Mouse (Mus musculus): ENCODE measurements around the gene Gm20388. TPM values are rescaled to one million over a fixed set of nuclear protein-coding genes. Genes with fewer than 3 reads are reported as not detected.
"Not testable (repeated sequence)": the region's sequence is repeated elsewhere in the genome, so short reads cannot be mapped to it uniquely, and the experiment has no call there.

Gm20388 gene
- polyA plus RNA-seq, 2 experiments: 8.5 TPM; not detected in 1

DNA sequence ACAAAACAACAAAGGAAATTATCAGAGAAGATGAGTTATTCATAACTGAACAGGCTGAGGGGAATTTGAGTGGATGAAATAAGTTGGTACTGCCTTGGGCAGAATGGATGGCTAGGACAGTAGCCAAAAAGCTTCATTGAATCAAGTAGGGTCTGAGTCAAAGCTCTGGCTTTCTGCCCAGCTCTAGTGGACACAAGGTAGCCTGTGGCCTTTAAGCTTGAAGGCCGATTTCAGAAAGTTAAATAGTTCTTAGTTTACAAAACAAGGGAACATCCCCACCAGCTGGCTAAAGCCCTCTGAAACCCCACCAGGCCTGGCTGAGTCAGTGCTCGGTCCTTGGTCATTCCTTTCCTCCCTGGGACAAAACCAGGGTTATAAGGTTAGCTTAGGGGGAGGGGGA is 3606.0 kb downstream of the Gm20388 start:
- Histone ChIP-seq H3K9me3 (ENCODE audit: control insufficient read depth, low read length) (no peaks in the 10 kb centered on the region), H3K36me3 (replicated peaks; ENCODE audit: control insufficient read depth, insufficient read depth, low read depth) (no peaks in the 10 kb centered on the region), H3K4me2 (ENCODE audit: low read depth) (no peak overlapping the region), H3K4me3 (ENCODE audit: insufficient read depth in 1 of 2, low read depth in 2 of 2, low read length in 2 of 2) (no peak overlapping the region), H3K27me3 (ENCODE audit: control insufficient read depth, insufficient read depth, low read length) (peaks cover 42% of the 10 kb centered on the region), H3K9ac (replicated peaks) (no peak overlapping the region), H3K4me1 (replicated peaks; ENCODE audit: control insufficient read depth in 2 of 2, insufficient read depth in 2 of 2, low read length in 1 of 2) (peaks cover 0 to 6% of the 10 kb centered on the region in 2 experiments; a peak in 2 of 4 replicates), H3K27ac (no peak overlapping the region)
- 29% methylated on average over 2 of the region's 2 CpGs for WGBS (ENCODE audit: insufficient replicate concordance)
- ATAC-seq (ENCODE audit: insufficient read depth): no peak
- peak in 1 of 3 experiments; percentile 9 for DNase-seq (ENCODE audit: low read depth in 3 of 3, low spot score in 3 of 3)
- no peak for TF ChIP-seq EP300 (IDR thresholded peaks at IDR 0.05; ENCODE audit: low read depth)
- no peak for TF ChIP-seq CTCF (IDR thresholded peaks at IDR 0.05; ENCODE audit: low read depth)

DNA sequence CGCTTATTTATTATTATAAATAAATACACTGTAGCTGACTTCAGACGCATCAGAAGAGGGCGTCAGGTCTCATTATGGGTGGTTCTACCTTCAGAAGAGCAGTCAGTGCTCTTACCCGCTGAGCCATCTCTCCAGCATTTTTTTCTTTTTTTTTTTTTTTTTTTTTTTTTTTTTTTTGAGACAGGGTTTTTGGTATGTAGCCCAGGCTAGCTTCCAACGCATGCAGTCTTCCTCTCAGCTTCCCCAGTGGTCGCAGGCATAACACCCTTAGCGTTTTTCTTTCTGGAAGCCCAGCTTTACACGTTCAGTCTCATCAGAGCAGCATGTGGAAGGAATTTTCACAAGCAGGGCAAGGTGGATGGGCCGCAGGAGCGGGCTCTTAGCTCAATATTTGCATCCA is 3607.5 kb downstream of the Gm20388 start:
- no peak for ATAC-seq (ENCODE audit: insufficient read depth)
- H3K9ac ChIP-seq (replicated peaks): no peak overlapping the region
- 30% methylated on average over 10 of the region's 10 CpGs for WGBS (ENCODE audit: insufficient replicate concordance)

DNA sequence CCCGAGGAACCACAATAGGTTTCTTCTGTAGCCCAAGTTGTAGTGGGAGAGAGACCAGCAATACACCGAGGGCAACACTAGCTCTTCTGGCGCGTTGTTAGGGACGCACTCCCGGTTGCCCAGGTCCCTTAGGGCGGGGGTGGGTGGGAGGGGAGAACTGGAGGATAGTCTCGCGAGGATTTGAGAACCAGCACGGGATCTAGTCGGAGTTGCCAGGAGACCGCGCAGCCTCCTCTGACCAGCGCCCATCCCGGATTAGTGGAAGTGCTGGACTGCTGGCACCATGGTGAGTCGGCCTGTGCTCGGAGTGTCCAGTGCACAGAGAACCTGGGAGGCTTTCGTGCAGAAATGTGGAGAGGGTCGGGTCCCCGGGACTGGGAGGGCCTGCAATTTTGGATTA is 3608.0 kb downstream of the Gm20388 start, which contains the start of gene Gas8:
Gene Gas8, plus strand, starts transcription at position 168 of the 400 bp plus-strand sequence.
- peaks cover 0 to 6% of the 10 kb centered on the region in 2 experiments; a peak in 2 of 4 replicates for H3K4me1 ChIP-seq (replicated peaks; ENCODE audit: control insufficient read depth in 2 of 2, insufficient read depth in 2 of 2, low read length in 1 of 2)
- peak within 1 kb of the TSS; percentile 62 for H3K4me2 ChIP-seq (ENCODE audit: low read depth)
- H3K27me3 ChIP-seq (ENCODE audit: control insufficient read depth, insufficient read depth, low read length): peaks cover 30% of the 10 kb centered on the region
- ATAC-seq (ENCODE audit: insufficient read depth) (peak; percentile 87), DNase-seq (ENCODE audit: low read depth in 3 of 3, low spot score in 3 of 3) (peak; percentile 71 to 74 (median 73))
- H3K27ac ChIP-seq: no peak within 1 kb of the TSS
- H3K4me3 ChIP-seq (ENCODE audit: insufficient read depth in 1 of 2, low read depth in 2 of 2, low read length in 2 of 2): peak within 1 kb of the TSS; percentile 63 to 64
- H3K9ac ChIP-seq (replicated peaks): peak within 1 kb of the TSS; percentile 51; the same call in 1 of the 2 replicates
- no peaks in the 10 kb centered on the region for H3K36me3 ChIP-seq (replicated peaks; ENCODE audit: control insufficient read depth, insufficient read depth, low read depth)
- under 1% methylated on average over 20 of the region's 20 CpGs for WGBS (ENCODE audit: insufficient replicate concordance)
- no peaks in the 10 kb centered on the region for H3K9me3 ChIP-seq (ENCODE audit: control insufficient read depth, low read length)
- no peak for TF ChIP-seq EP300 (IDR thresholded peaks at IDR 0.05; ENCODE audit: low read depth)
- TF ChIP-seq CTCF (IDR thresholded peaks at IDR 0.05; ENCODE audit: low read depth): peak; percentile 15; the same call in 1 of the 2 replicates

More for the DNA sequence above, 3607.5 kb downstream of the Gm20388 start:
- H3K27ac ChIP-seq: no peak overlapping the region
- no peak for DNase-seq (ENCODE audit: low read depth in 3 of 3, low spot score in 3 of 3)
- H3K4me2 ChIP-seq (ENCODE audit: low read depth): peak overlapping the region; percentile 62
- H3K36me3 ChIP-seq (replicated peaks; ENCODE audit: control insufficient read depth, insufficient read depth, low read depth): no peaks in the 10 kb centered on the region
- no peak for TF ChIP-seq EP300 (IDR thresholded peaks at IDR 0.05; ENCODE audit: low read depth)
- no peak for TF ChIP-seq CTCF (IDR thresholded peaks at IDR 0.05; ENCODE audit: low read depth)
- H3K9me3 ChIP-seq (ENCODE audit: control insufficient read depth, low read length): no peaks in the 10 kb centered on the region
- peaks cover 0 to 6% of the 10 kb centered on the region in 2 experiments; a peak in 2 of 4 replicates for H3K4me1 ChIP-seq (replicated peaks; ENCODE audit: control insufficient read depth in 2 of 2, insufficient read depth in 2 of 2, low read length in 1 of 2)
- peaks cover 35% of the 10 kb centered on the region for H3K27me3 ChIP-seq (ENCODE audit: control insufficient read depth, insufficient read depth, low read length)
- peak overlapping the region in 1 of 2 experiments; percentile 63; a peak in 2 of 4 replicates for H3K4me3 ChIP-seq (ENCODE audit: insufficient read depth in 1 of 2, low read depth in 2 of 2, low read length in 2 of 2)

DNA sequence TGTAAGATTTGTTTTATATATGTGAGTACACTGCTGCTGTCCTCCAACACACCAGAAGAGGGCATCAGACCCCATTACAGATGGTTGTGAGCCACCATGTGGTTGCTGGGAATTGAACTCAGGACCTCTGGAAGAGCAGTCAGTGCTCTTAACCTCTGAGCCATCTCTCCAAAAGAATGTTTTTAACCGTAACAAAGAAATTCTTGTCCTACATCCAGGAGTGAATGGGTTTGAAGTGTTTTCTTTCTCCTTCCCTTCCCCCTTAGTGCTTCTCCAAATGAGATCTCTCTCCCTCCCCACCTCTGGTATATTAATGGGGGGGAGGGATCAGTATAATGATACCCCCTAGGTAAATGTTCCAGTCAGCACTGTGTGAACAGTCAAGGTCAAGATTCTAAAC is 3609.4 kb downstream of the Gm20388 start:
- not testable (repeated sequence) for H3K4me2 ChIP-seq (ENCODE audit: low read depth); ATAC-seq (ENCODE audit: insufficient read depth); DNase-seq (ENCODE audit: low read depth in 3 of 3, low spot score in 3 of 3); H3K9me3 ChIP-seq (ENCODE audit: control insufficient read depth, low read length); H3K27ac ChIP-seq; H3K4me1 ChIP-seq (replicated peaks; ENCODE audit: control insufficient read depth in 2 of 2, insufficient read depth in 2 of 2, low read length in 1 of 2); H3K9ac ChIP-seq (replicated peaks); H3K36me3 ChIP-seq (replicated peaks; ENCODE audit: control insufficient read depth, insufficient read depth, low read depth); H3K4me3 ChIP-seq (ENCODE audit: insufficient read depth in 1 of 2, low read depth in 2 of 2, low read length in 2 of 2)
- H3K27me3 ChIP-seq (ENCODE audit: control insufficient read depth, insufficient read depth, low read length): peaks cover 16% of the 10 kb centered on the region
- WGBS (ENCODE audit: insufficient replicate concordance): 91% methylated on average over 1 of the region's 1 CpGs

DNA sequence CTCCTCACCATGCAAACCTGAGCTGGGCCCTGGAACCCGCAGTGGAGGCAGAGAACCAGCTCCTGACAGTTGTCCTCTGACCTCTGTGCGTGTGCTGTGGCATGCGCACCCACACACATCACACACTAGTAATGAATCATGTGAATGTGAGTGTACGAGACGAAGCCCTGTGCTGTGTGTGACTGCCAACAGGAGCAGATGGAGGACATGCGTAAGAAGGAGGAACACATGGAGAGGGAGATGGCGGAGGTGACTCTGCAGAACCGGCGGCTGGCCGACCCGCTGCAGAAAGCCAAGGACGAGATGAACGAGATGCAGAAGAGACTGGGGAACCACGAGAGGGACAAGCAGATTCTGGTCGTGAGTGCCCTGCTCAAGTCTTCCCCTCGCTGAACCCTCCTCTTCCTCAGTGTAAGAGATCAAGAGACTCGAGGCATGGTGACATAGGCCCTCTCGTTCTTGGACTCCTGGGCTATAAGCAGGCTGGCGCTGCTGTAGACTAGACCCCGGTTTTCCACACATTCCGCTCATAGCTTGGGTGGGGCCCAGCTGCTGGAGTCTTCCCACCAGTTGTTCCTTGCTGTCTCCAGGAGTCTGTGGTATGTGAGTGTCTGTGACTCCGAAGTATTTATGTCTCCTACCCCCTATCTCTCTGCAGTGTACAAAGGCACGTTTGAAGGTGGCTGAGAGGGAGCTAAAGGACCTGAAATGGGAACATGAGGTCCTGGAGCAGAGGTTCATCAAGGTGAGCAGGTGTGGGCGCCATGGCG is 3617.3 kb downstream of the Gm20388 start:
- WGBS (ENCODE audit: insufficient replicate concordance): 81% methylated on average over 25 of the region's 25 CpGs

More for the DNA sequence above, 3617.3 kb downstream of the Gm20388 start:
- Histone ChIP-seq H3K27me3 (ENCODE audit: control insufficient read depth, insufficient read depth, low read length) (no peaks in the 10 kb centered on the region), H3K36me3 (replicated peaks; ENCODE audit: control insufficient read depth, insufficient read depth, low read depth) (no peaks in the 10 kb centered on the region), H3K4me3 (ENCODE audit: insufficient read depth in 1 of 2, low read depth in 2 of 2, low read length in 2 of 2) (no peak overlapping the region), H3K9me3 (ENCODE audit: control insufficient read depth, low read length) (no peaks in the 10 kb centered on the region), H3K9ac (replicated peaks) (no peak overlapping the region), H3K4me1 (replicated peaks; ENCODE audit: control insufficient read depth in 2 of 2, insufficient read depth in 2 of 2, low read length in 1 of 2) (no peaks in the 10 kb centered on the region), H3K4me2 (ENCODE audit: low read depth) (no peak overlapping the region), H3K27ac (no peak overlapping the region)
- DNase-seq (ENCODE audit: low read depth in 3 of 3, low spot score in 3 of 3) (no peak), ATAC-seq (ENCODE audit: insufficient read depth) (no peak)
- TF ChIP-seq CTCF (IDR thresholded peaks at IDR 0.05; ENCODE audit: low read depth) (no peak), EP300 (IDR thresholded peaks at IDR 0.05; ENCODE audit: low read depth) (no peak)

All from liver, embryonic 14.5 days (tissue).